Mouse (Mus musculus): Measurements from ENCODE around the gene Dlgap3.

Gene Dlgap3

GRCm38 (mm10) chr4:127174075-127174899, 5.3 kb downstream of the Dlgap3 start:
- in situ Hi-C loops (cut with MboI; ENCODE audit: unreplicated experiment in 2 of 2), result no loop called here

DNA sequence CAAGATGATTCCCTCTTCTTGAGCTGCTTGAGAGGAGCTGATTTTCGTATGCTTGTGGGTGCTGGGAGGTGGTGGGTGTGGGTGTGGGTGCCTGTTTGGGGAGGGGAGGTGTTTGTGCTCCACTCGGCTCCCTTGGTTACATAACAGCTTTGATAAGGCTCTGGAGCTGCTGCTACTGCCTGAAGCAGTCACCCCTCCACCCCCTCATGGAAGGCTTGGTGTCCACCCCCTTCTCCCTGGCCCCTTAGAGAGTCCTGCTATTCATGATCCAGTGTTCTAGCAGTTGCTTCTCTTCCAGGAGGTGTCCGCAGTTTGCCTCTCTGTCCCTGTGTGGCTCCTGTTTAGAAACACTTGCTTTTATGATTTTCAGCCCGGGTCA, 5.9 kb downstream of the Dlgap3 start:
- in situ Hi-C loops (cut with MboI; ENCODE audit: unreplicated experiment in 2 of 2), result no loop called here

DNA sequence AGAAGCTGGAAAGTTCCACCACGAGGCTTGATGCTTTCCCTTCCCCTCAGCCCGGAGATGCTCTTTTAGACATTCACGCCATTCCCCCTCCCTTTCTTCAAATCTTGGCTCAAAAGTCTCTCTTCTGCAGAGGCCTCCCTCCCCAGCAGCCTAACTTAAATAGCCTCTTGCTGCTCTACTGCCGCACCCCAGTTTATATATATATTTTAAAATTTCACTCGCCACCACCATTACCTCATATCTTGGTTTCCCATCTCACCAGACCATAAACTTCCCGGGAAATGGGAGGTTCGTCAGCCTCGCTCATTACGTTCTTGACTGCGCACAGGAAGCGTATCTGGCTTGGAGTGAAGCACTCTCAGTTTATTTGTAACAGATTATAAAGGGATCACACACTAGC, 9.0 kb downstream of the Dlgap3 start:
- in situ Hi-C loops (cut with MboI; ENCODE audit: unreplicated experiment in 2 of 2), result no loop called here

GRCm38 (mm10) chr4:127178671-127179070, 9.7 kb downstream of the Dlgap3 start:
- in situ Hi-C loops (cut with MboI; ENCODE audit: unreplicated experiment in 2 of 2), result no loop called here

GRCm38 (mm10) chr4:127179469-127180449, 10.8 kb downstream of the Dlgap3 start:
- in situ Hi-C loops (cut with MboI; ENCODE audit: unreplicated experiment in 2 of 2), result no loop called here

GRCm38 (mm10) chr4:127180450-127180840, 11.4 kb downstream of the Dlgap3 start:
- in situ Hi-C loops (cut with MboI; ENCODE audit: unreplicated experiment in 2 of 2), result no loop called here

DNA sequence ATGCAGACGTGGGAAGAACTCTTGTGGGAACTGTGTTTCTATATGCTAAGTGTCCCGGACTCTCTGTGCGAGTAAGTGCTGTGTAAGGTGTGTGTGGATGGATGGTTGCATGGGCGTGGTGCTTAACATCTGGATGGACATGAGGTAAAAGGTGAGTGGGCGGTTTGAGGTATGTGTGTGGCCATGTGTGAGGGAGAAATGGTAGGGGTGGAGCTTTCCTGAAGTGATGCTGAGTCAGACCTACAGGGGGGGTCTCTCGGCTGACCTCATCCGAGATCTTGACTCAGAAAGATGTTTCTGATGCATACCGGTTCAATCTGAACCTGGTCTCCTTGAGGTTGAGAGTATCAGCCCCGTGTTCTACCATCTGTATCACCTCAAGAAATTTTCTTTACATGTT, 12.0 kb downstream of the Dlgap3 start:
- in situ Hi-C loops (cut with MboI; ENCODE audit: unreplicated experiment in 2 of 2), result no loop called here

DNA sequence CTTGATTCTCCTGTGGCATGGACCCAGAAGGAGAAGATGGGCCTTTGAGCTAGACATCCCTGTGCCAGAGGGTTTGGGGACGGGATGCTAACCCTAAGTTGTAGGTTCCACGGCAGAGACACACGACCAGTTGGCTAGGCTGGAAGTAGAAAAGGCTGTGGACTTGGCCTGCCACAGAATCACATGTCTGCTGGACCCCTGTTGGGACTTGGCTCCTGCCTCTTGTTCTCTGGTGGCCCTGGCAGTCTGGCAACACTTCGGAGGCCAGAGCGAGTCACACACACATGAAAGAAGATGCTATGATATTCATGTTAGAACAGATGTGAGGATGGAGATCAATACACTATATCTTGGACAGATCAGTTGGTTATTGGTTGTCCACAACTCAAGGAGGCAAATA, 14.9 kb downstream of the Dlgap3 start:
- in situ Hi-C loops (cut with MboI; ENCODE audit: unreplicated experiment in 2 of 2), result no loop called here

DNA sequence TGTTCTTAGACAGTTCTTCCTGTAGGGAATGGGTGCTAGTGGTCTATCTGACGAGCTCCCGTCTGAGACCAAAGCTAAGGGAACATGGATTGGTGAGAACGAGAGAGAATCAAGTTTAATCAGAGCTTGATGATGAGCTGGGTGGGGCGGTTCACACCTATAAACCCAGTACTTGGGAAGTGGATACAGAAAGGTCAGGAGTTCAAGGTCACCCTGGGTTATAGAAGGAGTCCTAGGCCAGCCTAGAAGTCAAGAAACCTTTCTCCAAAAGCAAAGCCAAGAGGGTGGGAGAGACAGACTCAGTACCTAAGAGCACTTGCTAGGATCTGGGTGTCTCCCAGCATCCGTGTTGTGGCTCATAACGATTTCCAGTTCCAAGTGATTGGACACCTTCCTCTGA, 21.9 kb downstream of the Dlgap3 start:
- in situ Hi-C loops (cut with MboI; ENCODE audit: unreplicated experiment in 2 of 2), result no loop called here

DNA sequence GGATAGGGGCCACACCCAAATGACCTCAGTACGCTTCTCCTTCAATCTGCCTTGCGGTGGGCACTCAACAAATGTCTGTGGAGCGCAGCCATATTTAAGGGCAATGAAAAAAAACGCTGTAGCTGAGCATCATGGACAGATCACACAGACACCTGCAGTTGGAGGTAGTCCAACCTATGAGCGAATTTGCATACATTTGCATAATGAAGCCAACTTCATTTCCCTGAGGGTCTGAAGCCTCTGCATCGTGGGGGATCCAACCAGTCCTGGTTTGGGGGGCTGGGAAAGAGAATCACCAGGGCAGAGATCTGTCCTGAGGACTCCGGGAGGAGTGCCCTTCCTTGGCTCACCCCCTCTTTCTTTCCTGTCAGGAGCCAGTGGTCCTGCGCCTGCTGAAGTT, 23.7 kb downstream of the Dlgap3 start:
- in situ Hi-C loops (cut with MboI; ENCODE audit: unreplicated experiment in 2 of 2), result no loop called here

DNA sequence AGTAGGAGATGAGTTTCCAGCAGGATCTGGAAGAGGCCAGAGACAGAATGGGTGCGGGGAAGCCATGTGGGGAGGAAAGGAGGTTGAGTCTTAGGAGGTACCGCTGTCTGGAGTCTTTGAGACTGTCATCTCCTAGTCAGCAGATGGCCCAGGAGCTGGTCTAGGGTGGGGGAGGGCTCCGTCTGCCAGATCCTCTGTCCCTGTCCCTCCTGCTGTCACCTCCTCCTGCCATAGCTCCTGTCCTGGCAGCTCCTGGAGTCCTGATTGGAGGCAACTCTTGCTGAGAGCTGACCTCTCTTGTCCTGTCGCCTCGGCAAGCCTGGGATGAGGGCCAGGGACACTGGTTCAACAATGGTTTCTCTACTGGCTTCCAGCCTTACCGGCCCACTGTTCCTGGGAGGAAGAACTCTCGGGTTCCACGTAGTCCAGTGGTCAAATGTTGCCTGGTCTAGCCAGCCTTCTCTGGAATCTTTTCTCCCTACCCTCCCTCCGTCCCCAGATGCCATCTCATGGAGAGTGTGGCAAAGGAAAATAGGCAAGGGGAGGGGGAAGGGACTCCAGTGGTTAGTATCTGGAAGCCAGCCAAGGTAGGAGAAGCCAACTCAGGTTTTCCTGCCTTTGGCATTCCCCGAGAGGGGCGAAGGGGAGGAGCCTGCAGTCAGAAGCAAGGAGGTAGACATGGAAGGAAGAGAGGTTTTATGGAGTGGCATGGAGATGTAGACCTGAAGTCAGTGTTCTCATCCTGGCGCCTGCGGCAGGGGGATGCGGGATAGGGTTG, 24.6 kb downstream of the Dlgap3 start:
- in situ Hi-C loops (cut with MboI; ENCODE audit: unreplicated experiment in 2 of 2), result no loop called here

GRCm38 (mm10) chr4:127194477-127195269, 25.7 kb downstream of the Dlgap3 start:
- in situ Hi-C loops (cut with MboI; ENCODE audit: unreplicated experiment in 2 of 2), result no loop called here

DNA sequence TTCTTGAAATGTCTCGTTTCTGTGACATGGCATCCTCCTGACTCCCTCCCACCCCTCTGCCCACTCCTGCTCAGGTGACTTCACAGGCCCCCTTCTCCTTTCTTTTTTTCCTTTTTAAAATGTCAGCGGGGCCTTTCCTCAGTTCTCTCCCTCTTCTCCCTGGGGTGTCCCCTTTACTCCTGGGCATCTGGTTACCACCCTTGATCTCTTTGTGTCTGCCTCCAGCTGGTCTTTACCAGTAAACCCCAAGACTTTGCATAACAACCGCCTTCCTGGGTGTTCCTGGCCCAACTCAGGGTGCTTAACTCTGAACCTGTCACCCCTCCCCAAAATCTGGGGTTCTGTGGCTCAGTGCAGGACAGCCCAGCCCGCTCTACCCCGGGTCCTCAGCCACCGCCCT, 29.6 kb downstream of the Dlgap3 start:
- in situ Hi-C loops (cut with MboI; ENCODE audit: unreplicated experiment in 2 of 2), result no loop called here

GRCm38 (mm10) chr4:127199406-127199805, 30.4 kb downstream of the Dlgap3 start:
- in situ Hi-C loops (cut with MboI; ENCODE audit: unreplicated experiment in 2 of 2), result no loop called here

- in situ Hi-C loops (cut with MboI; ENCODE audit: unreplicated experiment in 2 of 2), result no loop called here
Measured at GRCm38 (mm10) chr4:127200164-127200722, 31.2 kb downstream of the Dlgap3 start.

DNA sequence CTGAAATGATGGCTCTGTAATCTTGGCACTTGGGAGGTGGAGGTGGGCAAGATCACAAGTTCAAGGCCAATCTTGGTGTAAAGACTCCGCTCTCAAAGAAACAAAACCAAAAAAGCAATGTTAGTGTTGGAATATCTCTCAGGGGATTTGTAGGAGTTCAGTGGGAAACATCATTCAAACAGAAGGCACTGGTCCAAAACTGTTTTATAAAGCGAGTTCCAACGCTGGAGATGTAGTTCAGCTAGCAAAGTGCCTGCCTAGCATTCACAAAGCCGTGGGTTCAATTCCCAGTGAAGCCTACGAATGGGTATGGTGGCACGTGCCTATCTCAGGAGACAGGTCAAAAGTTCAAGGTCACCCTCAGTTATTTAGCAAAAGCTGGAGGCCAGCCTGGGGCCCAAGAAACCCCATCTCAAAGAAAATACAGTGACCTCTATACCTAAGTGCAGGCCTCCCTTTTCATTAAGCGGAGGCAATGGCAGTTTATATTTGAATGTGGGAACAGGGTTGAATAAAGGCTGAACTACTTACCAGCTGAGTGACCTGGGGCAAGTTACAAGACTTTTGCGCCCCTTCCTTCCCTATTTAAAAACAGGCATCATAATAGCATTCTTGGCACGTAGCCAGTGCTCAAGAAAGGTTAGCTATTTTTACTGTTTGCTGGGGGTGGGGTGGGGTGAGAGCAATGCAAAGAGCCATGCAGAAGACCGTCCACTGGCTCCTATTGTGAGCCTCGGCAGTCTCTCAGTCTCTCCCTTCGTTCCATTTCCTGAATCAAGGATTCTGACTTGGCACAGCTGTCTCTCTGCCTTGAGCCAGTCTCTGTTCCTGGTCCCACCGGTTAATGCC, 32.0 kb downstream of the Dlgap3 start:
- in situ Hi-C loops (cut with MboI; ENCODE audit: unreplicated experiment in 2 of 2), result no loop called here

DNA sequence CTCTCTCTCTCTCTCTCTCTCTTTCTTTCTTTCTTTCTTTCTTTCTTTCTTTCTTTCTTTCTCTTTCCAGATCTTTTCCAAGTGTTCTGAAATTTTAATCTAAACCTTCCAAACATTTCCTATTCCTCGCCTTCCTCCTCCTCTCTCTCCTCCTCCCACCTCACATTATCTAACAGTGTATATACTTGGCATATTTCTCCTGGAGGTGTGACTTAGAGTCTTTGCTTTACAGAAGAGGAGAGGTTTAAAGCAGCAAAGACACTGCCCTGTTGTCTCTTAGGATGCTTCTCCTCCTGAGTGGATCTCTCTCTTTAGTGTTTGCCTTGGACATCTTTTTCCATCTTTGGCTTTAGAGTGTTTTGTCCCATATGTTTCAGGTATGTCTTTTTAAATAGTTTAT, 34.1 kb downstream of the Dlgap3 start:
- in situ Hi-C loops (cut with MboI; ENCODE audit: unreplicated experiment in 2 of 2), result no loop called here

- in situ Hi-C loops (cut with MboI; ENCODE audit: unreplicated experiment in 2 of 2), result no loop called here
Measured at GRCm38 (mm10) chr4:127211318-127211717, 42.3 kb downstream of the Dlgap3 start.

- in situ Hi-C loops (cut with MboI; ENCODE audit: unreplicated experiment in 2 of 2), result no loop called here
Measured at GRCm38 (mm10) chr4:127214510-127214909, 45.5 kb downstream of the Dlgap3 start.

Data from v-Abl transformed pro-B cells (cell line).